Mouse (Mus musculus): ENCODE results near the gene Pole2.
"Not testable (repeated sequence)": the region's sequence is repeated elsewhere in the genome, so short reads cannot be mapped to it uniquely, and the experiment has no call there.

Gene Pole2

GRCm38 (mm10) chr12:69179371-69179770, 48.6 kb downstream of the Pole2 start:
- DNase-seq (ENCODE audit: low read depth): no peak

- no peak for DNase-seq (ENCODE audit: low read depth)
Measured at GRCm38 (mm10) chr12:69177526-69177925, 50.5 kb downstream of the Pole2 start.

- no peak for DNase-seq (ENCODE audit: low read depth)
Measured at GRCm38 (mm10) chr12:69175975-69176374, 52.0 kb downstream of the Pole2 start.

- no peak for DNase-seq (ENCODE audit: low read depth)
Measured at GRCm38 (mm10) chr12:69171307-69171706, 56.7 kb downstream of the Pole2 start.

- DNase-seq (ENCODE audit: low read depth): peak; percentile 64
Measured at GRCm38 (mm10) chr12:69168461-69169106, 59.4 kb downstream of the Pole2 start, which contains the start of gene Lrr1. Lrr1 (plus strand) TSS chr12:69168814.

GRCm38 (mm10) chr12:69167656-69168460, 60.1 kb downstream of the Pole2 start:
- DNase-seq (ENCODE audit: low read depth): no peak

- DNase-seq (ENCODE audit: low read depth): not testable (repeated sequence)
Measured at GRCm38 (mm10) chr12:69166861-69167581, 61.0 kb downstream of the Pole2 start.

- DNase-seq (ENCODE audit: low read depth): no peak
Measured at GRCm38 (mm10) chr12:69164904-69165303, 63.1 kb downstream of the Pole2 start.

- DNase-seq (ENCODE audit: low read depth): not testable (repeated sequence)
Measured at GRCm38 (mm10) chr12:69163586-69163985, 64.4 kb downstream of the Pole2 start.

GRCm38 (mm10) chr12:69160677-69161076, 67.3 kb downstream of the Pole2 start:
- DNase-seq (ENCODE audit: low read depth): not testable (repeated sequence)

- DNase-seq (ENCODE audit: low read depth): peak; percentile 80
Measured at GRCm38 (mm10) chr12:69159578-69159940, 68.4 kb downstream of the Pole2 start.

- peak; percentile 99 for DNase-seq (ENCODE audit: low read depth)
Measured at GRCm38 (mm10) chr12:69158765-69159577, 69.0 kb downstream of the Pole2 start, which contains the start of gene Rps29. Rps29 (minus strand) TSS chr12:69159186.

- no peak for DNase-seq (ENCODE audit: low read depth)
Measured at GRCm38 (mm10) chr12:69158366-69158764, 69.6 kb downstream of the Pole2 start.

- no peak for DNase-seq (ENCODE audit: low read depth)
Measured at GRCm38 (mm10) chr12:69157107-69157506, 70.9 kb downstream of the Pole2 start.

- DNase-seq (ENCODE audit: low read depth): no peak
Measured at GRCm38 (mm10) chr12:69156436-69156835, 71.6 kb downstream of the Pole2 start.

- DNase-seq (ENCODE audit: low read depth): no peak
Measured at GRCm38 (mm10) chr12:69155923-69156322, 72.1 kb downstream of the Pole2 start.

All from c-Kit-positive CD71-negative TER-119-negative erythroid progenitor cells, embryonic 14.5 days (primary cell).